Mouse (Mus musculus) brain, embryonic 14.5 days (tissue): ENCODE data around the gene Trmt1. TPM values are rescaled to one million over a fixed set of nuclear protein-coding genes. Genes with fewer than 3 reads are reported as not detected.

ENCODE experiments used
- DNase-seq: peaks from one replicate; pipeline ENCODE4 v3.0.0-alpha.2; 2011; ENCODE audit warnings: low read depth
- CTCF ChIP-seq: fragments of 200-500 bp; IDR thresholded peaks from 2 replicates; pipeline ENCODE4 v1.5.1; 2012; ENCODE audit warnings: inconsistent platforms, mild to moderate bottlenecking, moderate library complexity, borderline replicate concordance; ENCODE audit not compliant: insufficient read depth, insufficient read length; ENCODE audit errors: extremely low read depth
- POLR2A ChIP-seq: fragments of 200-500 bp; IDR thresholded peaks from 2 replicates; pipeline ENCODE4 v1.6.1; 2012; ENCODE audit warnings: mild to moderate bottlenecking, inconsistent platforms, borderline replicate concordance; ENCODE audit not compliant: poor library complexity, insufficient read depth, insufficient read length, severe bottlenecking; ENCODE audit errors: extremely low read depth
- polyA plus RNA-seq: library from polyadenylated mRNA; depleted of rRNA; stranded (reverse); fragments of >200 nt; gene quantifications from 2 replicates; pipeline ENCODE4 v1.2.3, GENCODE M21; 2012

The Trmt1 gene
- polyA plus RNA-seq, 1 experiment = 113 TPM

GRCm38 (mm10) chr8:84708071-84708541, 22.0 kb downstream of the Trmt1 start:
- no peak for TF ChIP-seq POLR2A
- TF ChIP-seq CTCF = no peak

GRCm38 (mm10) chr8:84708774-84709475, 22.8 kb downstream of the Trmt1 start:
- no peak for TF ChIP-seq POLR2A
- peak; percentile 98 for TF ChIP-seq CTCF
- DNase-seq = peak; percentile 97

More at GRCm38 (mm10) chr8:84708071-84708541, 22.0 kb downstream of the Trmt1 start:
- DNase-seq = peak; percentile 73

- DNase-seq = no peak
- no peak for TF ChIP-seq POLR2A
These were observed 23.8 kb downstream of the Trmt1 start for GRCm38 (mm10) chr8:84709931-84710330.

GRCm38 (mm10) chr8:84711312-84711711, 25.2 kb downstream of the Trmt1 start:
- TF ChIP-seq CTCF (no peak), POLR2A (no peak)
- no peak for DNase-seq

GRCm38 (mm10) chr8:84711933-84712758, 26.0 kb downstream of the Trmt1 start:
- peak; percentile 99 for DNase-seq
- TF ChIP-seq CTCF (peak; percentile 10; the same call in 1 of the 2 replicates), POLR2A (no peak)

- TF ChIP-seq POLR2A (no peak), CTCF (no peak)
- no peak for DNase-seq
These were observed 26.6 kb downstream of the Trmt1 start for GRCm38 (mm10) chr8:84712759-84713120.

- peak; percentile 68 for DNase-seq
These were observed 27.3 kb downstream of the Trmt1 start for GRCm38 (mm10) chr8:84713381-84713780.

GRCm38 (mm10) chr8:84714161-84714560, 28.1 kb downstream of the Trmt1 start:
- TF ChIP-seq CTCF (no peak), POLR2A (no peak)

More at GRCm38 (mm10) chr8:84713381-84713780, 27.3 kb downstream of the Trmt1 start:
- TF ChIP-seq CTCF (no peak), POLR2A (no peak)

GRCm38 (mm10) chr8:84715893-84716468, 29.9 kb downstream of the Trmt1 start:
- TF ChIP-seq POLR2A (no peak), CTCF (no peak)
- DNase-seq = peak; percentile 64

More at GRCm38 (mm10) chr8:84714161-84714560, 28.1 kb downstream of the Trmt1 start:
- peak; percentile 64 for DNase-seq

GRCm38 (mm10) chr8:84716790-84717189, 30.7 kb downstream of the Trmt1 start:
- TF ChIP-seq POLR2A (no peak), CTCF (no peak)
- DNase-seq = no peak

- no peak for DNase-seq
- TF ChIP-seq POLR2A (no peak), CTCF (no peak)
These were observed 32.4 kb downstream of the Trmt1 start for GRCm38 (mm10) chr8:84718476-84718875.

- TF ChIP-seq POLR2A (no peak), CTCF (no peak)
- DNase-seq = no peak
These were observed 33.0 kb downstream of the Trmt1 start for GRCm38 (mm10) chr8:84718959-84719690.
